Mouse (Mus musculus) gastrocnemius, postnatal 25 days (tissue): ENCODE data around the gene Grid1. TPM values are rescaled to one million over a fixed set of nuclear protein-coding genes. Genes with fewer than 3 reads are reported as not detected.

ENCODE experiments used
- DNase-seq: peaks from one replicate; pipeline ENCODE4 v3.0.0; 2022
- total RNA-seq, 2 experiments: library from RNA; stranded (reverse); gene quantifications; 1 replicate in 1 of 2; 2 replicates in 1 of 2; pipeline ENCODE4 v1.2.3; 2021

Grid1 gene
- total RNA-seq, 2 experiments from 2014 or later = not detected

- no peak for DNase-seq
Measured at GRCm38 (mm10) chr14:35222196-35222595, 402.3 kb downstream of the Grid1 start.

GRCm38 (mm10) chr14:35227581-35227980, 407.7 kb downstream of the Grid1 start:
- no peak for DNase-seq

- DNase-seq = no peak
Measured at GRCm38 (mm10) chr14:35231384-35231783, 411.5 kb downstream of the Grid1 start.

GRCm38 (mm10) chr14:35242882-35243281, 423.0 kb downstream of the Grid1 start:
- no peak for DNase-seq

- DNase-seq = no peak
Measured at GRCm38 (mm10) chr14:35244776-35245548, 425.1 kb downstream of the Grid1 start.

- DNase-seq = no peak
Measured at GRCm38 (mm10) chr14:35250412-35250811, 430.5 kb downstream of the Grid1 start.

GRCm38 (mm10) chr14:35254477-35254876, 434.6 kb downstream of the Grid1 start:
- no peak for DNase-seq

- DNase-seq = no peak
Measured at GRCm38 (mm10) chr14:35270260-35270659, 450.4 kb downstream of the Grid1 start.

- DNase-seq = no peak
Measured at GRCm38 (mm10) chr14:35309201-35309600, 489.3 kb downstream of the Grid1 start.

- DNase-seq = no peak
Measured at GRCm38 (mm10) chr14:35313380-35314299, 493.7 kb downstream of the Grid1 start.

GRCm38 (mm10) chr14:35326306-35326705, 506.4 kb downstream of the Grid1 start:
- DNase-seq = no peak

GRCm38 (mm10) chr14:35336561-35336960, 516.7 kb downstream of the Grid1 start:
- DNase-seq = no peak

- no peak for DNase-seq
Measured at GRCm38 (mm10) chr14:35356011-35356410, 536.1 kb downstream of the Grid1 start.

GRCm38 (mm10) chr14:35356480-35357085, 536.7 kb downstream of the Grid1 start:
- no peak for DNase-seq

- DNase-seq = peak; percentile 25
Measured at GRCm38 (mm10) chr14:35358136-35358821, 538.4 kb downstream of the Grid1 start.

- DNase-seq = no peak
Measured at GRCm38 (mm10) chr14:35365177-35365944, 545.5 kb downstream of the Grid1 start.

GRCm38 (mm10) chr14:35374374-35374773, 554.5 kb downstream of the Grid1 start:
- DNase-seq = no peak

- no peak for DNase-seq
Measured at GRCm38 (mm10) chr14:35393591-35393990, 573.7 kb downstream of the Grid1 start.

- DNase-seq = no peak
Measured at GRCm38 (mm10) chr14:35404249-35404908, 584.5 kb downstream of the Grid1 start.

- DNase-seq = no peak
Measured at GRCm38 (mm10) chr14:35430259-35430658, 610.4 kb downstream of the Grid1 start.

- DNase-seq = no peak
Measured at GRCm38 (mm10) chr14:35453702-35454101, 633.8 kb downstream of the Grid1 start.
